Mouse (Mus musculus): ENCODE data around the gene Reln. TPM values are rescaled to one million over a fixed set of nuclear protein-coding genes. Genes with fewer than 3 reads are reported as not detected.

The Reln gene
- total and polyA plus RNA-seq, 2 experiments = 40.5 to 78.3 TPM

DNA sequence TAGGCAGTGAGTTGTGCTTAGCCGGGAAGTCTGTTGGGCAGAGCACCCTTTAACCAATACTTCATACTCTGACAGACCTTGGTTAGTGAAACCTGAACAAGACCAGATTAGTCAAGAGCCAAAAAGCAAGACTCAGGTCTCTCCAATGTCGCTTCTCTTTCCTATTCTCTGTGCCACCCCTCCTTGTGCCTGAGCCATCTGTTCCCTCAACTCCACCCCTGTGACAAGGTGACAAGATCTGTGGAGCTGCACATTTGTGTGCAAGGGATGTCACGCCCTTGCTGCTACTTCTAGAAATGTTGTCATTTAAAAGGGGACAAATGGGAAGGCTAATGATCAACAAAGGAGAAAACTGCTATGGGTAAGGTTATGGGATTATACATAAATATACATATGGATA is 364.0 kb downstream of the Reln start:
- Histone ChIP-seq H3K36me3 (ENCODE audit: control insufficient read depth, insufficient read depth, low read length) (no peaks in the 10 kb centered on the region), H3K79me2 (ENCODE audit: control insufficient read depth, insufficient read depth, low read length) (no peaks in the 10 kb centered on the region), H3K9ac (ENCODE audit: low read depth, low read length) (no peak overlapping the region), H3K4me3 (ENCODE audit: insufficient read depth, low read depth, low read length) (no peak overlapping the region), H3K27ac (replicated peaks; ENCODE audit: insufficient read depth, low read depth, low read length) (no peak overlapping the region), H3K27me3 (ENCODE audit: control insufficient read depth, insufficient read depth, low read length) (no peaks in the 10 kb centered on the region), H3K4me1 (ENCODE audit: control insufficient read depth, insufficient read depth, low read length) (no peaks in the 10 kb centered on the region)
- no peak for TF ChIP-seq CTCF (IDR thresholded peaks at IDR 0.05; ENCODE audit: low read depth, low read length)
- TF ChIP-seq POLR2A (IDR thresholded peaks at IDR 0.05; ENCODE audit: extremely low read depth, insufficient read depth, low read length) = no peak
- WGBS = 88% methylated on average over 3 of the region's 3 CpGs
- DNase-seq (ENCODE audit: extremely low read depth, low read depth, low spot score) = no peak

DNA sequence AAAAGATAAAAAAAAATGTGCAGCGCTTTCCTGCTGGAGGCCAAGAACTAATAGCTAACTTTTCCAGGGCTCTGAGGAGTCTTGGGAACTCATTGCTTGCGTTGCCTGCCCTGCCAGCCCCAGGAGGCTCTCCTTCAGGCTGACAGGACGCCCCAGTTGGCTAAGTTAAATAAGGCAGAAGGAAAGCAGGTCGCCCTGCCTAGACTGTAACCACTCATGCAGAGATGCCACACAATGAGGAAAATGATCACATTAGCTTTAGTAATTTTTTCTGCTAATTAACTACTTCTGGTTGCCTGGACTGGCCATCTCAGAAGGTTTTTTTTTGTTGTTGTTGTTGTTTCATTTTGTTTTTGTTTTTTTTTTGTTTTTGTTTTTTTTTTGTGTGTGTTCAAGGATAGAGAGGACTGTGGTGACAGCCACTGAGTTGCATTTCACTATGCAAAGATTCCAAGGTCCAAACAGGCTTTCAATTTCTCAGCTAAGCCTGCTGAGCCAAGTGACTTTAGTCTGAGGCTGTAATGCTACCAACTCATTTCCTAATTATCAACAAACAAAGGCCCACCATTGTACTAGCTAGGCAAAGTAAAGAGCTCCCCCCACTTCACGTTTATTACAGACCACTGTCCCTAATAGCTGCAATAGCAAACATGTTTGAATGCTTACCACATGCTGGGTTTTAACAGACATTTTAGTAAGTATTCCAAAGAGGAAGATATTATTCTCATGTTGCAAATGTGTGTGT is 371.1 kb downstream of the Reln start:
- H3K36me3 ChIP-seq (ENCODE audit: control insufficient read depth, insufficient read depth, low read length) = no peaks in the 10 kb centered on the region
- no peak for TF ChIP-seq CTCF (IDR thresholded peaks at IDR 0.05; ENCODE audit: low read depth, low read length)
- TF ChIP-seq POLR2A (IDR thresholded peaks at IDR 0.05; ENCODE audit: extremely low read depth, insufficient read depth, low read length) = no peak
- no peak overlapping the region for H3K27ac ChIP-seq (replicated peaks; ENCODE audit: insufficient read depth, low read depth, low read length)
- H3K27me3 ChIP-seq (ENCODE audit: control insufficient read depth, insufficient read depth, low read length) = no peaks in the 10 kb centered on the region
- H3K9ac ChIP-seq (ENCODE audit: low read depth, low read length) = no peak overlapping the region
- 69% methylated on average over 5 of the region's 5 CpGs for WGBS
- DNase-seq (ENCODE audit: extremely low read depth, low read depth, low spot score) = no peak
- H3K79me2 ChIP-seq (ENCODE audit: control insufficient read depth, insufficient read depth, low read length) = no peaks in the 10 kb centered on the region
- H3K4me1 ChIP-seq (ENCODE audit: control insufficient read depth, insufficient read depth, low read length) = no peaks in the 10 kb centered on the region
- H3K4me3 ChIP-seq (ENCODE audit: insufficient read depth, low read depth, low read length) = no peak overlapping the region

DNA sequence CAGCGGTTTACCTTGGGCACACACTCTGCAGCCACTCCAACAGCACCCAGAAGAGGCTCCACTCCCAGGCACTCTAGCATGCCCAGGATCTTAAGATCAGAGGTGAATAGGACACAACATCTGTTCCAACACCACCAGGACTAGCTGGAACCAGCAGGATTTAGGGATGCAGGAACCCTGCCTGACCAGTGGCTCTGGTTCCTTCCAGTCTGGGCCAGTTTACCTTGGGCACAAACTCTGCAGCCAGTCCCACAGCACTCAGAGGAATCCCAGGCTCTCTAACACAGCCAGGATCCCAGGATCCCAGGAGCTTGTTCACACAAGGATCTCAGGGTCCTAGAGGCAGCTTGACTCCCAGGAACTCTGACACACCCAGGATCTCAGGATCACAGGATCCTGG is 382.7 kb downstream of the Reln start:
- Histone ChIP-seq H3K4me3 (ENCODE audit: insufficient read depth, low read depth, low read length) (no peak overlapping the region), H3K36me3 (ENCODE audit: control insufficient read depth, insufficient read depth, low read length) (no peaks in the 10 kb centered on the region), H3K9ac (ENCODE audit: low read depth, low read length) (no peak overlapping the region), H3K27ac (replicated peaks; ENCODE audit: insufficient read depth, low read depth, low read length) (no peak overlapping the region), H3K27me3 (ENCODE audit: control insufficient read depth, insufficient read depth, low read length) (no peaks in the 10 kb centered on the region), H3K4me1 (ENCODE audit: control insufficient read depth, insufficient read depth, low read length) (no peaks in the 10 kb centered on the region), H3K79me2 (ENCODE audit: control insufficient read depth, insufficient read depth, low read length) (no peaks in the 10 kb centered on the region)
- TF ChIP-seq POLR2A (IDR thresholded peaks at IDR 0.05; ENCODE audit: extremely low read depth, insufficient read depth, low read length) = no peak
- TF ChIP-seq CTCF (IDR thresholded peaks at IDR 0.05; ENCODE audit: low read depth, low read length) = no peak
- no peak for DNase-seq (ENCODE audit: extremely low read depth, low read depth, low spot score)
- WGBS = 97% methylated on average over 1 of the region's 1 CpGs

- Histone ChIP-seq H3K27ac (replicated peaks; ENCODE audit: insufficient read depth, low read depth, low read length) (no peak overlapping the region), H3K27me3 (ENCODE audit: control insufficient read depth, insufficient read depth, low read length) (no peaks in the 10 kb centered on the region), H3K79me2 (ENCODE audit: control insufficient read depth, insufficient read depth, low read length) (no peaks in the 10 kb centered on the region), H3K9ac (ENCODE audit: low read depth, low read length) (no peak overlapping the region), H3K36me3 (ENCODE audit: control insufficient read depth, insufficient read depth, low read length) (no peaks in the 10 kb centered on the region), H3K4me3 (ENCODE audit: insufficient read depth, low read depth, low read length) (no peak overlapping the region), H3K4me1 (ENCODE audit: control insufficient read depth, insufficient read depth, low read length) (no peaks in the 10 kb centered on the region)
- 85% methylated on average over 14 of the region's 14 CpGs for WGBS
- DNase-seq (ENCODE audit: extremely low read depth, low read depth, low spot score) = no peak
- TF ChIP-seq CTCF (IDR thresholded peaks at IDR 0.05; ENCODE audit: low read depth, low read length) = no peak
- no peak for TF ChIP-seq POLR2A (IDR thresholded peaks at IDR 0.05; ENCODE audit: extremely low read depth, insufficient read depth, low read length)
Observed at GRCm38 (mm10) chr5:21960151-21960550, 384.4 kb downstream of the Reln start.

DNA sequence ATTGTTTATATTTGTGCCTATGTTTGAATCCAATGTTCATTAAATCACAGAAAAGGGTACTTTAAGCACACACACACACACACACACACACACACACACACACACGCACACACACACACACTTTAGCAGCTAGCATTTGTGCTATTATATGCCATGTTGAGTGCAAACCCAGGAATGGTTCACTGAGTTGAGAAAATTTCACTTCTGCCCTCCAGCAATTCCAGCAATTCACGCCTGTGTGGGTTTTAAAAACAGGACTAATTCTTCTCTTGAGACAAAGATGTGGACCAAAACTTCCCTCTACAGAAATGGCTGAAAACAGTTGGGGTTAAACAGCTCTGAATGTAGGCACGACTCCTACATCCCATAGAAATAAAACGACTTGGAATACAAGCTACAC is 386.9 kb downstream of the Reln start:
- Histone ChIP-seq H3K79me2 (ENCODE audit: control insufficient read depth, insufficient read depth, low read length) (no peaks in the 10 kb centered on the region), H3K4me3 (ENCODE audit: insufficient read depth, low read depth, low read length) (no peak overlapping the region), H3K36me3 (ENCODE audit: control insufficient read depth, insufficient read depth, low read length) (no peaks in the 10 kb centered on the region), H3K27ac (replicated peaks; ENCODE audit: insufficient read depth, low read depth, low read length) (no peak overlapping the region), H3K27me3 (ENCODE audit: control insufficient read depth, insufficient read depth, low read length) (no peaks in the 10 kb centered on the region), H3K4me1 (ENCODE audit: control insufficient read depth, insufficient read depth, low read length) (no peaks in the 10 kb centered on the region), H3K9ac (ENCODE audit: low read depth, low read length) (no peak overlapping the region)
- TF ChIP-seq POLR2A (IDR thresholded peaks at IDR 0.05; ENCODE audit: extremely low read depth, insufficient read depth, low read length) (no peak), CTCF (IDR thresholded peaks at IDR 0.05; ENCODE audit: low read depth, low read length) (no peak)
- 80% methylated on average over 4 of the region's 4 CpGs for WGBS
- DNase-seq (ENCODE audit: extremely low read depth, low read depth, low spot score) = no peak

GRCm38 (mm10) chr5:21957061-21957460 is 387.4 kb downstream of the Reln start:
- no peak overlapping the region for H3K27ac ChIP-seq (replicated peaks; ENCODE audit: insufficient read depth, low read depth, low read length)
- TF ChIP-seq CTCF (IDR thresholded peaks at IDR 0.05; ENCODE audit: low read depth, low read length) (no peak), POLR2A (IDR thresholded peaks at IDR 0.05; ENCODE audit: extremely low read depth, insufficient read depth, low read length) (no peak)

More at GRCm38 (mm10) chr5:21957061-21957460, 387.4 kb downstream of the Reln start:
- H3K36me3 ChIP-seq (ENCODE audit: control insufficient read depth, insufficient read depth, low read length) = no peaks in the 10 kb centered on the region
- H3K4me3 ChIP-seq (ENCODE audit: insufficient read depth, low read depth, low read length) = no peak overlapping the region
- H3K4me1 ChIP-seq (ENCODE audit: control insufficient read depth, insufficient read depth, low read length) = no peaks in the 10 kb centered on the region
- 90% methylated on average over 4 of the region's 4 CpGs for WGBS
- H3K79me2 ChIP-seq (ENCODE audit: control insufficient read depth, insufficient read depth, low read length) = no peaks in the 10 kb centered on the region
- no peaks in the 10 kb centered on the region for H3K27me3 ChIP-seq (ENCODE audit: control insufficient read depth, insufficient read depth, low read length)
- DNase-seq (ENCODE audit: extremely low read depth, low read depth, low spot score) = no peak
- H3K9ac ChIP-seq (ENCODE audit: low read depth, low read length) = no peak overlapping the region

Measured in liver, adult 2 months (tissue).